Mouse (Mus musculus): ENCODE data around the gene Bcan. TPM values are rescaled to one million over a fixed set of nuclear protein-coding genes. Genes with fewer than 3 reads are reported as not detected.
A peak's percentile ranks its signal among the peaks of the same experiment; 100 is the strongest.

Gene Bcan
- polyA plus RNA-seq, 1 experiment from 2014 or later: 0.72 TPM

- Histone ChIP-seq H3K36me3 (ENCODE audit: control insufficient read depth, insufficient read depth, low read length) (no peaks in the 10 kb centered on the region), H3K27me3 (ENCODE audit: control insufficient read depth, insufficient read depth, low read length) (0 out of 2 replicates have a peak, but pooled peaks cover 6% of the 10 kb centered on the region), H3K4me2 (ENCODE audit: low read depth) (0 out of 2 replicates have a peak overlapping the region, but pooled peaks have one; percentile 2), H3K4me3 (ENCODE audit: low read depth, low read length) (no peak overlapping the region), H3K9me3 (ENCODE audit: control insufficient read depth, low read length) (no peaks in the 10 kb centered on the region), H3K27ac (ENCODE audit: low read depth, low read length) (peak overlapping the region; percentile 40), H3K9ac (ENCODE audit: low read length) (0 out of 2 replicates have a peak overlapping the region, but pooled peaks have one; percentile 5), H3K4me1 (ENCODE audit: control insufficient read depth, insufficient read depth, low read length) (peaks cover 57% of the 10 kb centered on the region)
- ATAC-seq (ENCODE audit: insufficient read depth, low FRiP score, low TSS enrichment) (0 out of 2 replicates have a peak, but pooled peaks have one; percentile 5), DNase-seq (ENCODE audit: low spot score) (peak; percentile 69)
- 50% methylated on average over 12 of the region's 12 CpGs for WGBS
Observed at GRCm38 (mm10) chr3:87985505-87986320, 14.3 kb downstream of the Bcan start.

- Histone ChIP-seq H3K4me1 (ENCODE audit: control insufficient read depth, insufficient read depth, low read length) (peaks cover 63% of the 10 kb centered on the region), H3K9ac (ENCODE audit: low read length) (no peak overlapping the region), H3K4me2 (ENCODE audit: low read depth) (no peak overlapping the region), H3K4me3 (ENCODE audit: low read depth, low read length) (no peak overlapping the region), H3K36me3 (ENCODE audit: control insufficient read depth, insufficient read depth, low read length) (no peaks in the 10 kb centered on the region), H3K27ac (ENCODE audit: low read depth, low read length) (no peak overlapping the region), H3K9me3 (ENCODE audit: control insufficient read depth, low read length) (no peaks in the 10 kb centered on the region), H3K27me3 (ENCODE audit: control insufficient read depth, insufficient read depth, low read length) (0 out of 2 replicates have a peak, but pooled peaks cover 4% of the 10 kb centered on the region)
- no peak for ATAC-seq (ENCODE audit: insufficient read depth, low FRiP score, low TSS enrichment)
- DNase-seq (ENCODE audit: low spot score): no peak
- 37% methylated on average over 3 of the region's 3 CpGs for WGBS
Observed at GRCm38 (mm10) chr3:87984094-87984493, 15.9 kb downstream of the Bcan start.

- DNase-seq (ENCODE audit: low spot score): peak; percentile 12
Observed at GRCm38 (mm10) chr3:87983627-87984026, 16.4 kb downstream of the Bcan start.

GRCm38 (mm10) chr3:87982836-87983601 lies 17.0 kb downstream of the Bcan start:
- Histone ChIP-seq H3K27ac (ENCODE audit: low read depth, low read length) (peak overlapping the region; percentile 85), H3K9ac (ENCODE audit: low read length) (peak overlapping the region; percentile 41), H3K27me3 (ENCODE audit: control insufficient read depth, insufficient read depth, low read length) (no peaks in the 10 kb centered on the region), H3K4me2 (ENCODE audit: low read depth) (peak overlapping the region; percentile 27), H3K4me1 (ENCODE audit: control insufficient read depth, insufficient read depth, low read length) (peaks cover 60% of the 10 kb centered on the region), H3K4me3 (ENCODE audit: low read depth, low read length) (no peak overlapping the region), H3K9me3 (ENCODE audit: control insufficient read depth, low read length) (no peaks in the 10 kb centered on the region), H3K36me3 (ENCODE audit: control insufficient read depth, insufficient read depth, low read length) (peaks cover under 1% of the 10 kb centered on the region; the same call in 1 of the 2 replicates)
- ATAC-seq (ENCODE audit: insufficient read depth, low FRiP score, low TSS enrichment): no peak
- peak; percentile 71 for DNase-seq (ENCODE audit: low spot score)
- 3% methylated on average over 13 of the region's 13 CpGs for WGBS

More at GRCm38 (mm10) chr3:87983627-87984026, 16.4 kb downstream of the Bcan start:
- Histone ChIP-seq H3K4me2 (ENCODE audit: low read depth) (peak overlapping the region; percentile 27), H3K9me3 (ENCODE audit: control insufficient read depth, low read length) (no peaks in the 10 kb centered on the region), H3K9ac (ENCODE audit: low read length) (no peak overlapping the region), H3K36me3 (ENCODE audit: control insufficient read depth, insufficient read depth, low read length) (no peaks in the 10 kb centered on the region), H3K4me3 (ENCODE audit: low read depth, low read length) (no peak overlapping the region), H3K4me1 (ENCODE audit: control insufficient read depth, insufficient read depth, low read length) (peaks cover 63% of the 10 kb centered on the region), H3K27me3 (ENCODE audit: control insufficient read depth, insufficient read depth, low read length) (0 out of 2 replicates have a peak, but pooled peaks cover 2% of the 10 kb centered on the region), H3K27ac (ENCODE audit: low read depth, low read length) (peak overlapping the region; percentile 85; the same call in 1 of the 2 replicates)
- 50% methylated on average over 6 of the region's 6 CpGs for WGBS
- ATAC-seq (ENCODE audit: insufficient read depth, low FRiP score, low TSS enrichment): no peak

GRCm38 (mm10) chr3:87981894-87982835 lies 17.9 kb downstream of the Bcan start:
- Histone ChIP-seq H3K4me3 (ENCODE audit: low read depth, low read length) (no peak overlapping the region), H3K9me3 (ENCODE audit: control insufficient read depth, low read length) (no peaks in the 10 kb centered on the region), H3K36me3 (ENCODE audit: control insufficient read depth, insufficient read depth, low read length) (peaks cover 2% of the 10 kb centered on the region; the same call in 1 of the 2 replicates), H3K27me3 (ENCODE audit: control insufficient read depth, insufficient read depth, low read length) (no peaks in the 10 kb centered on the region), H3K4me2 (ENCODE audit: low read depth) (peak overlapping the region; percentile 27), H3K9ac (ENCODE audit: low read length) (peak overlapping the region; percentile 42), H3K4me1 (ENCODE audit: control insufficient read depth, insufficient read depth, low read length) (peaks cover 56% of the 10 kb centered on the region), H3K27ac (ENCODE audit: low read depth, low read length) (peak overlapping the region; percentile 85)
- 36% methylated on average over 12 of the region's 12 CpGs for WGBS
- ATAC-seq (ENCODE audit: insufficient read depth, low FRiP score, low TSS enrichment) (no peak), DNase-seq (ENCODE audit: low spot score) (peak; percentile 17)

GRCm38 (mm10) chr3:87981214-87981760 lies 18.7 kb downstream of the Bcan start:
- no peak for ATAC-seq (ENCODE audit: insufficient read depth, low FRiP score, low TSS enrichment)
- H3K36me3 ChIP-seq (ENCODE audit: control insufficient read depth, insufficient read depth, low read length): peaks cover 2% of the 10 kb centered on the region; the same call in 1 of the 2 replicates
- H3K27ac ChIP-seq (ENCODE audit: low read depth, low read length): no peak overlapping the region; the same call in none of the 2 replicates

GRCm38 (mm10) chr3:87980728-87981127 lies 19.3 kb downstream of the Bcan start:
- Histone ChIP-seq H3K4me3 (ENCODE audit: low read depth, low read length) (no peak overlapping the region), H3K9me3 (ENCODE audit: control insufficient read depth, low read length) (no peaks in the 10 kb centered on the region), H3K27ac (ENCODE audit: low read depth, low read length) (no peak overlapping the region; the same call in 1 of the 2 replicates), H3K9ac (ENCODE audit: low read length) (peak overlapping the region; percentile 18; the same call in 1 of the 2 replicates), H3K4me2 (ENCODE audit: low read depth) (no peak overlapping the region), H3K27me3 (ENCODE audit: control insufficient read depth, insufficient read depth, low read length) (no peaks in the 10 kb centered on the region), H3K4me1 (ENCODE audit: control insufficient read depth, insufficient read depth, low read length) (peaks cover 52% of the 10 kb centered on the region), H3K36me3 (ENCODE audit: control insufficient read depth, insufficient read depth, low read length) (peaks cover 2% of the 10 kb centered on the region)
- ATAC-seq (ENCODE audit: insufficient read depth, low FRiP score, low TSS enrichment): no peak
- no peak for DNase-seq (ENCODE audit: low spot score)
- WGBS: 68% methylated on average over 5 of the region's 5 CpGs

More at GRCm38 (mm10) chr3:87981214-87981760, 18.7 kb downstream of the Bcan start:
- no peaks in the 10 kb centered on the region for H3K27me3 ChIP-seq (ENCODE audit: control insufficient read depth, insufficient read depth, low read length)
- DNase-seq (ENCODE audit: low spot score): no peak
- H3K9me3 ChIP-seq (ENCODE audit: control insufficient read depth, low read length): no peaks in the 10 kb centered on the region
- 78% methylated on average over 6 of the region's 6 CpGs for WGBS
- peaks cover 51% of the 10 kb centered on the region for H3K4me1 ChIP-seq (ENCODE audit: control insufficient read depth, insufficient read depth, low read length)
- no peak overlapping the region for H3K4me2 ChIP-seq (ENCODE audit: low read depth)
- no peak overlapping the region for H3K4me3 ChIP-seq (ENCODE audit: low read depth, low read length)
- H3K9ac ChIP-seq (ENCODE audit: low read length): no peak overlapping the region
